Mouse (Mus musculus) stomach, postnatal 0 days (tissue): ENCODE measurements around the gene Serpina3m.

ENCODE experiments used
- CTCF ChIP-seq: IDR thresholded peaks from 2 replicates; pipeline ENCODE4 v1.5.1; 2016; ENCODE audit warnings: antibody characterized with exemption, low read depth, mild to moderate bottlenecking, moderate library complexity
- EP300 ChIP-seq: optimal IDR thresholded peaks from 2 replicates; pipeline ENCODE3; 2016; ENCODE audit warnings: antibody characterized with exemption

GRCm38 (mm10) chr12:104369986-104370385, 31.7 kb downstream of the Serpina3m start:
- TF ChIP-seq CTCF (no peak), EP300 (no peak)
